Mouse (Mus musculus): Measurements from ENCODE around the gene Ccdc88a.

DNA sequence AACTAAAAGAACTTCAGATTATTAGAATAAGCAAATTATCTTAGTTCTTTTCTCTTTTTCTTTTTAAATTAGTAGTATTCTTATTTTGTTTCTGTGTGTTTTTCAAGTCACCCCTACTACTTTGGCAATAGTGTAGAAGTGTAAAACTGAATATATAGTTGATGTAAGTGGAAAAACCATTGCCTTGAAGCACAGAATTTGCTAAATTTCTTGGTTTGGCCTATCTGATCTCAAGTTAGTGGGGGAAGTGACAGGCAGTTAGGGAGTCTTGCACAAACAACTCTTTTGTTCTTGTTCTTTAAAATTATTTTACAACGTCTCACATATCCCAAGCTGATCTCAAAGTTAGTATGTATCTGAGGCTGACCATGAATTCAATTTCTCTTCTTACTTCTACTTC lies 57.6 kb downstream of the Ccdc88a start:
- TF ChIP-seq POLR2A (IDR thresholded peaks at IDR 0.05; ENCODE audit: insufficient read depth, low read depth, low read length): no peak
- no peak for TF ChIP-seq EP300 (IDR thresholded peaks at IDR 0.05; ENCODE audit: insufficient read depth, low read depth, low read length)
- TF ChIP-seq CTCF (IDR thresholded peaks at IDR 0.05): no peak
